Mouse (Mus musculus) lung, postnatal 0 days (tissue): ENCODE data around the gene Polr1c. TPM values are rescaled to one million over a fixed set of nuclear protein-coding genes. Genes with fewer than 3 reads are reported as not detected.

Experiments
- ATAC-seq: fragments of 200-750 bp; cut with Nextera tagmentation; 2 replicates; pipeline ENCODE4 v1.8.0; 2017; ENCODE audit warnings: moderate library complexity
- DNase-seq: peaks from one replicate; pipeline ENCODE4 v3.0.0-alpha.2; 2016; ENCODE audit warnings: low spot score
- H3K27ac ChIP-seq: fragments of 300-500 bp; sonication (generic); 2 replicates; pipeline ENCODE4 v1.5.1; 2014; ENCODE audit warnings: antibody characterized with exemption, mild to moderate bottlenecking, low read length, mixed read lengths
- H3K27me3 ChIP-seq: fragments of 300-500 bp; sonication (generic); replicated peaks from 2 replicates; pipeline ENCODE4 v1.6.1; 2014; ENCODE audit warnings: low read length, mixed read lengths; ENCODE audit not compliant: insufficient read depth
- H3K36me3 ChIP-seq: fragments of 300-500 bp; sonication (generic); 2 replicates; pipeline ENCODE4 v1.6.1; 2014; ENCODE audit warnings: low read length, mixed read lengths; ENCODE audit not compliant: insufficient read depth
- H3K4me1 ChIP-seq: fragments of 300-500 bp; sonication (generic); 2 replicates; pipeline ENCODE4 v1.6.1; 2014; ENCODE audit warnings: antibody characterized with exemption, low read depth, low read length, mixed read lengths; ENCODE audit not compliant: insufficient read depth
- H3K4me2 ChIP-seq: fragments of 300-500 bp; sonication (generic); replicated peaks from 2 replicates; pipeline ENCODE4 v1.6.1; 2014; ENCODE audit warnings: low read depth, mild to moderate bottlenecking, low read length, moderate library complexity, mixed read lengths
- H3K4me3 ChIP-seq: fragments of 300-500 bp; sonication (generic); 2 replicates; pipeline ENCODE4 v1.5.1; 2014; ENCODE audit warnings: low read depth, low read length
- H3K9ac ChIP-seq: fragments of 300-500 bp; sonication (generic); replicated peaks from 2 replicates; pipeline ENCODE4 v1.6.1; 2014; ENCODE audit warnings: low read depth, mild to moderate bottlenecking
- H3K9me3 ChIP-seq: fragments of 300-500 bp; sonication (generic); 2 replicates; pipeline ENCODE4 v1.6.1; 2016; ENCODE audit warnings: low read length, mixed read lengths
- CTCF ChIP-seq: IDR thresholded peaks from 2 replicates; pipeline ENCODE4 v1.5.1; 2016; ENCODE audit warnings: antibody characterized with exemption, mild to moderate bottlenecking
- EP300 ChIP-seq: IDR thresholded peaks from 2 replicates; pipeline ENCODE4 v1.6.1; 2016; ENCODE audit warnings: antibody characterized with exemption, mild to moderate bottlenecking, control low read depth
- WGBS: fragments of 180-500 bp; shearing (Covaris S2); extraction: QIAGEN DNeasy Blood & Tissue Kit; methylation state at CpG from one replicate; pipeline ENCODE4 v1.1.7; 2014; 5-methylcytosine and 5-hydroxymethylcytosine counted together
- polyA plus RNA-seq: library from polyadenylated mRNA; unstranded; fragments of >200 nt; fragmentation: Nextera tagmentation; extraction: Ambion mirVana; gene quantifications from 2 replicates; pipeline ENCODE4 v1.2.1, GENCODE M21; 2015

Polr1c gene
- polyA plus RNA-seq, 1 experiment from 2014 or later: 89.9 TPM

DNA sequence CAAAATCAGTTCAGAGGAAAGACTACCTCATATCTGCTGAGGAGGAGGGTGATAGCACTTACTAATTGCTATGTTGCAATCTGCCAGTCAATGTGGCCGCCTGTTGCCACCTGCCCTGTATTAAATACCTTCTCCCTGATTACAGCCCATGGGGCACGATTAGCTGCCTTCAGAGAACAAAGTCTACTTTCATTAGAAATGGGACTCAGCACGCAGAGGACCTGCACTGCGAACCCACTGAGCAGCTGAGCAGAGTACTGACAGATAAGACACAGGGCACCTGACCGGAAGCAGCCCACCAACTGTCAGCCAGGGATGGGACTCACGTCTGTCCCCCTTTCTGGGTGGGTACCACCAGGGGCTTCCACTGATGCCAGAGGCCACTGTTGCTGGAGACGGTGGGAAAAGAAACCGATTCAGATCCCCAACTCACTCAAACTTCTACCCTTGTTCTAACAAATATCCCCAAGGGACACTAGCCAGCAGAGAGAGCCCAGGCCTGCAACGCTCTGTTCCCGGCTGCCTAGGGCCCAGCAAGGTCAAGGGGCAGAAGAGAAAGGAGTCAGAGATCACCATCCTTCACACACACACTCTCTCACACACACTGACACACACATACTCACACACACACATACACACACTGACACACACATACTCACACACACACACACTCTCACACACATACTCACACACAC lies 20.3 kb upstream of the Polr1c start:
- Histone ChIP-seq H3K4me1 (no peaks in the 10 kb centered on the region), H3K9me3 (no peaks in the 10 kb centered on the region), H3K4me2 (no peak overlapping the region), H3K9ac (no peak overlapping the region), H3K36me3 (peaks cover 13% of the 10 kb centered on the region; the same call in 1 of the 2 replicates), H3K27me3 (no peaks in the 10 kb centered on the region), H3K27ac (peak overlapping the region; percentile 79), H3K4me3 (no peak overlapping the region)
- TF ChIP-seq EP300 (no peak), CTCF (no peak)
- DNase-seq (no peak), ATAC-seq (no peak)
- 67% methylated on average over 10 of the region's 10 CpGs for WGBS

DNA sequence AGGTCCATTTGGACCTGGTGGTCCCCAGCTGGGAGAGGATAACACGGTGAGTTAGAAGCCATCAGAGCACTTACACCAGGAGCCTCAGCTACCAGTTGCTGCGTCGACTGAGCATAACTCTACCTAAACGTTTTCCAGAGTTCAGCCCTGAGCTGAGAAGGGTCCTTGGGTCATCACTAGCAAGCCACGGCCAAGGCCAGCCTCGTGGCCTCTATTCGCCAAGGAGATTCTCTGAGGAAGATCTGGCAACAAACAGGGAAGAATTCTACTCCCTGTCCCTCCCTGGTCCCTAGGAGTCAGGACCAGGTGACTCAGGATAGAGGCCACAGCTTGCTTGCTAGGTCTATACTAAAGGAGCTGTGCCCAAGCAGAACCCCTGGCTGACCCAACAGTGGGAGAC lies 19.7 kb upstream of the Polr1c start:
- Histone ChIP-seq H3K4me2 (no peak overlapping the region), H3K9ac (no peak overlapping the region), H3K27ac (peak overlapping the region; percentile 79), H3K9me3 (no peaks in the 10 kb centered on the region), H3K36me3 (peaks cover 20% of the 10 kb centered on the region; the same call in 1 of the 2 replicates), H3K4me3 (no peak overlapping the region), H3K27me3 (no peaks in the 10 kb centered on the region), H3K4me1 (no peaks in the 10 kb centered on the region)
- no peak for ATAC-seq
- no peak for DNase-seq
- TF ChIP-seq EP300 (no peak), CTCF (no peak)
- 80% methylated on average over 7 of the region's 7 CpGs for WGBS

DNA sequence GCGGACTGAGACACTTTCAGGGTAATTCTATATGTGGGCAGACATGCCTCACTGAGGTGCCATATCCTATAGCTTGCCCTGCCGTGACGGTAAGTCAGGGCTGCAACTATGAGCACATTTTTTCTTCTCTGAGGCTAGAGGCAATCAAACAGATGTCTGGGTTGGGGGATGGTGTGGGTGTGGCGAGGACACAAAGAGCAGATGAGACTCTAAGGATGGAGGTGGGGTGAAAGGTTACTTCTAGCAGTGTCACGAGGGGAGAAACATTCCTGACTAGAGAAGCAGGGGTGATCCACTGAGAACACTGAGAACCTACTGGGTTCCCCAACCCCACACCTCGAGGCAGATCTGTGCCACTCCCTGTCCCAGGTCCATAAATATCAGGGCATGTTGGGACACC lies 19.1 kb upstream of the Polr1c start:
- Histone ChIP-seq H3K9me3 (no peaks in the 10 kb centered on the region), H3K4me2 (no peak overlapping the region), H3K36me3 (peaks cover 24% of the 10 kb centered on the region; the same call in 1 of the 2 replicates), H3K4me3 (no peak overlapping the region), H3K27me3 (no peaks in the 10 kb centered on the region), H3K27ac (peak overlapping the region; percentile 79), H3K9ac (no peak overlapping the region), H3K4me1 (no peaks in the 10 kb centered on the region)
- DNase-seq: no peak
- no peak for ATAC-seq
- WGBS: 56% methylated on average over 6 of the region's 6 CpGs
- TF ChIP-seq CTCF: no peak
- no peak for TF ChIP-seq EP300

DNA sequence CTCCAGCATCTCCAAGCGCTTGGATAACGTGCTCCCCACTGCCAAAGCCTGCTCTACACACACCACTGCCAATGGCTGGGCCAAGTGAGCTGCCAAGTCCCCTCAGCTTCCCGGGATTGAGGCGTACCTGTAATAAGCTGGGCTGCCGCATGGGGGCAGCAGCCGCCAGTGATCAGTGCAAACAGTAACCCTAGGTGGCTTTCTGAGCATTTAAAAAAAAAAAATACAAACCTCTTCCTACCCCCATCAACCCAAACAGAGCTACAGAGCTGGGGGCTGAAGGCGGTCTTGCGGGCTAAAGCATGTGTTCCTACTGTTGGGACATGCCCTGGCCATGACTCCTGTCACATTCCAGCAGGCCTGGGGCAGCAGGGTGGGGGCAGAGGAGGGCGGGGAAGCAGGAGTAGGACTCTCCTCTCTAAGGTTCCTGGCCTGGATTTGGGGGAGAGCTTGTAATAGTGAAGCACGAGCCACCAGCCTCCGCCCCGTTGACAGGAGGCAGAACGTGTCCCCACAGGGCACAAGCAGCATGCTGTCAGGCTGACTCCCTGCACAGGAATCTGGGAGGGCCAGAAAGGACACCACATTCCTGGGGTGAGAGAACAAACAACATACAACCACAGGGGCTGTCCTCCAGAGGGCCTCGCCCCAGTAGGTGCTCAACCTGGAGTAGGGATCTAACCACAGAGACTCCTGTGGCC lies 18.2 kb upstream of the Polr1c start:
- no peak overlapping the region for H3K4me2 ChIP-seq
- 14% methylated on average over 14 of the region's 14 CpGs for WGBS
- peaks cover 29% of the 10 kb centered on the region; the same call in 1 of the 2 replicates for H3K36me3 ChIP-seq
- H3K27me3 ChIP-seq: no peaks in the 10 kb centered on the region
- 0 out of 2 replicates have a peak overlapping the region, but pooled peaks have one; percentile 3 for H3K9ac ChIP-seq
- peak overlapping the region; percentile 79 for H3K27ac ChIP-seq
- DNase-seq: peak; percentile 88
- no peaks in the 10 kb centered on the region for H3K9me3 ChIP-seq
- ATAC-seq: peak; percentile 92
- TF ChIP-seq EP300 (peak; percentile 54; the same call in 1 of the 2 replicates), CTCF (peak; percentile 93)
- no peak overlapping the region for H3K4me3 ChIP-seq
- no peaks in the 10 kb centered on the region for H3K4me1 ChIP-seq

DNA sequence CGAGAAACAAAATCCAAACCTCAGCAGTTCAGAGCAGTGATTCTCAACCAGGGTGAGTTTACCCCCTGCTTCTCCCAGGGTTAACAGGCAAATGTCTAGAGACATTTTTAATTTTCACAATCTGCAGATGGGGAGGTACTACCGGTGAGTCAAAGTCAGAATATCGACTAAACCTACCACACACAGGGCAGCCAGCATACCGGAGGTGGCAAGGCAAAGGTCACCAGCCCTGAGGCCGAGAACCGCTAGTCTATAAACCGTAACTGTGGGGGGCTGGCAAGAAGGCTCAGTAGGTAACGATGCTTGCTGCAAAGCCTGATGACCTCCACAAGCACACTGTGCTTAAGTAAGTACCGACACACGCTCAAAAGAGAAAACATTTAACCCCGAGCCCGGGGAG lies 17.6 kb upstream of the Polr1c start:
- Histone ChIP-seq H3K27me3 (no peaks in the 10 kb centered on the region), H3K4me3 (no peak overlapping the region), H3K4me1 (no peaks in the 10 kb centered on the region), H3K36me3 (peaks cover 30% of the 10 kb centered on the region; the same call in 1 of the 2 replicates), H3K27ac (0 out of 2 replicates have a peak overlapping the region, but pooled peaks have one; percentile 26), H3K4me2 (no peak overlapping the region), H3K9me3 (no peaks in the 10 kb centered on the region), H3K9ac (no peak overlapping the region)
- ATAC-seq: no peak
- TF ChIP-seq CTCF (no peak), EP300 (no peak)
- DNase-seq: no peak
- 83% methylated on average over 12 of the region's 12 CpGs for WGBS

DNA sequence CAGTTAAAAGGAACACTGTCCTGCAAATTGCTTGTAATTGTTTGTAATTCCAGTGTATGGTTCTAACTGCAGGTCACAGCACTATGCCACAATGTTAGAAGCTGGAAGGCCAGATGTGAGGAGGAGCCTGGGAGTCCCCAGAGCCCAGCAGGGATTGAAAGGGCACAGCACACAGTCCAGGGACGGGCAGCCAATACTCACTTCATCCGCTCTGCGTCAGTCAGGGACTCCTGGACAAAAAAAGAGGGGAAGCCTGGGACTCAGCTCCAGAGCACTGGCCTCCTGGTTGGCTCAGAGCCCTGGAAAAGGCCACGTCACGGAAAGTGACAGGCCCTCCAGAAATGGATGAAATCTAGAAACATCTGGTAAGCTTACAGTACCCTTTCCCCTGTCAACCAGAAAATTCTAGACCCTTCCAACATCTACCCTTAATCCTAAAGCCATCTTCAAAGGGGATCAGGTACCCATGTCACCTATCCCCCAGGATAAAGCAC lies 14.4 kb upstream of the Polr1c start:
- Histone ChIP-seq H3K27me3 (no peaks in the 10 kb centered on the region), H3K36me3 (peaks cover 43% of the 10 kb centered on the region), H3K27ac (no peak overlapping the region), H3K9me3 (no peaks in the 10 kb centered on the region), H3K4me3 (no peak overlapping the region), H3K4me2 (no peak overlapping the region), H3K4me1 (no peaks in the 10 kb centered on the region), H3K9ac (no peak overlapping the region)
- TF ChIP-seq CTCF: no peak
- no peak for TF ChIP-seq EP300
- no peak for ATAC-seq
- 86% methylated on average over 5 of the region's 5 CpGs for WGBS
- DNase-seq: no peak
